Mouse (Mus musculus): ENCODE results near the gene Ttc8.

Ttc8 gene

DNA sequence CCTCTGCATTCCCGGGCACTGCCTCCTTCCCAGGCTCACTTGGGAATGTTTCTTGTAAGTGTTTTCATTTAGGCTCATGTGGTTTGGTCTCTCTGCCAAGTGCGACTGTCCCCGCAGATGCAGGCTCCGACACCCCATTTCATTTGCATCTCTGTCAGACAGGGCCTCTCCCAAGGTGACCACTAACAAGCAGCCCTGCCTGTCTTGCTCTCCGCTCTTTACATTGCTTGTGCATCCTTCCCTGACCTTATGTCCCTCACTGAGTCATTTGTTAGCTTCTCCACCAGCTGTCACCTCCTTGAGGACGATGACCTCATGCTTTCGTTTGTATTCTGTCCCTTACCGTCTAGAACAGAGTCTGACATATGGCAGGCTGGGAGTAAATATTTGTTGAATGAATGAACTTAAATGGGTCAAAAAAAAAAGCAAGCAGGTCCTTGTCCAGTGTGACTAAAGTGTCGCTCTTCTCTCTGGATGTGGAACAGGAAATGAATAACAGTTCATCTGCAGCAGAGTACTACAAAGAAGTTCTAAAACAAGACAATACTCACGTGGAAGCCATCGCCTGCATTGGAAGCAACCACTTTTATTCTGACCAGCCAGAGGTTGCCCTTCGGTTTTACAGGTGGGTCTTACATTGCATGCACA, 53.9 kb downstream of the Ttc8 start:
- DNase-seq, result no peak

DNA sequence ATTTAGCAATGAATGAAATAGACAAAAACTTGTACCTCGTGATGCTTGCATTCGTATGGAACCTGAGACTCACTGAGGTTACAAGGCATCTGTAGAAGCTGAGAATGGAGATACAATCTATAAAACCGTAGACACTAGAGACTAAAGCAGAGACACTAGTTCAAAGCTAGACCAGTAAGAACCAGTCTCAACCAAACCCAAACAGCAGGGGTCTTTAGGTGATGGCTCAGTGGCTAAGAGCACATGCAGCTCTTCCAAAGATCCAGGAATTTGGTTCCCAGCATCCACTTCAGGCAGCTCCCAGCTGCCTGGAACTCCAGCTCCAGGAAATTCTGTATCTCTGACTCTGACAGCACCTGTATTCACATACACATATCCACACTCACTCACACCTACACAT, 60.7 kb downstream of the Ttc8 start:
- DNase-seq, result no peak

DNA sequence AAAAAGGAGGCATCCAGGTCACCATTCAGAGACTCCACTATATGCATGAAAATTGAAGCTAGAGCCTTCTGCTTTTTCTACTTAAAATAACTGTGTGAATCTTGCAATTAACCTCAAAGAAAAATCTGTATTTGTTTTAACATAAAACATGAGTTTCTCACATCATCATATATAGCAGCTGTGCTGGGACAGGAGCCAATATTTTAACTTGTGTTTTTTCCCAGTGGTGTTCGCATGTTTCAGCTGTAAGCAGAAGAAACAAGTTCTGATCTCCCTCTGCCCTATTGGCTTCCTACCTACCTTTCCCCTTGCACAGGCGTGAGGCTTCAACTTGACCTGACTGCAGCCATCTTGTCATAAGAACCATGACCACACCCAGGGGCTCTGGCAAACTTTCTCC, 64.4 kb downstream of the Ttc8 start:
- DNase-seq, result no peak

DNA sequence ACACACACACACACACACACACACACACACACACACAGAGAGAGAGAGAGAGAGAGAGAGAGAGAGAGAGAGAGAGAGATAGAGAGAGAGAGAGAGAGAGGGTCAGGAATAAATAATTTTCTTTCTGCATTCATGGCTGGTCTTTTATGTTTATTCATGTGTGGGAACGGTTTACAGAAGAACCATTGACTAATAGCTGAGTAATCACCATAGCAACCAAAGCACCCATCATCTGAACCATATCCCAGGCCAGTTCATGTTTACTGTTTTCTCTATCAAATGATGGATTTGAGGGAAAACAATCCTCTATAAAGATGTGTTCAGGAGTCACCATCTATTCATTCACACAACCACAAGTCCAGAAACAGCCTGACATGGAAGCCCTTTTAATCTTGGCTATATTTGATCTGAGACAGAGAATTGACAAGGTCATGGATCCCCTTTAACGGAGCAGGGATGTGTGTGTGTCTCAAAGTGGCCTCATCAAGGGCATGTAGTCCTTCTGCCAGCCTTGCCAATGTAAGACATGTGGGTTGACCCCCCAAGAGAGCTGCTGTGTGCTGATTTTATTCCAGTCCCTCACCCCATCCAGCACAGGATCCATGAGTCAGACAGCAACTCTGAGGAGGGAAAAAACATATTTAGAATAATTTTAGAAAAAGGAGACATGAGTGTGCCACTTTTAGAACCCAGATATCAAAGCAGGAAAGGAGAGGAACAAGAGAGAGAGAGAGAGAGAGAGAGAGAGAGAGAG, 70.9 kb downstream of the Ttc8 start:
- no peak for DNase-seq

DNA sequence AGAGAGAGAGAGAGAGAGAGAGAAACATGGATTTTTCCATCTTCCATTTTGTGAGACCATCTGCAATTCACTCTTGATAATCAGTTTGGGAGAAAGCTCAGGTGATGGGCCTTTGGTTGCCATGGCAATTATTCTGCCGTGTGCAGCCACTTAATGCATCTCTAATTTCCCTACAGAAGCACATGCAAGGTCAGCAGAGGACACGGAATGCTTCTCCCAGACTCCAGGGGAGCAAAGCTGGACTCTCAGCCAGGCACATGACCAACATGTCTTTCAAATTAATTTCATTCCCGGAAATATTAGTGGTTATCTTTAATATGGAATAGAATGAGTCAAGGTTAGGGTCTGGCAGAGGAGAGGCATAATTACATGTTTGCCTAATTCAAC, 71.4 kb downstream of the Ttc8 start:
- DNase-seq, result no peak

DNA sequence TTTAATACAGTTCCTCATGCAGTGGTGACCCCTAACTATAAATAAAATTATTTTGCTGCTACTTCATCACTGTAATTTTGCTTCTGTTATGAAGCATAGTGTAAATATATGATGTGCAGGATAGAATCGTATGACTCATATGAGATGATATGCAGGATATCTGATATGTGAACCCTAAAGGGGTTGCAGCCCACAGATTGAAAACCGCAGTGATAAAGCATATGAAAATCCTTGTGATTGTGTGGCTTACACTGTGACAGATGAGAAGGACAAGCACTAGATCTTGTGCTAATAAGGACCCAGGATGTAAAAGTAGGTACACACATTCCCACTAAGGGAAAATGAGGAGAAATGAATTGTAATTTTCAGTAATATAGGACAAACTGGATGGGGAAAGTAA, 73.4 kb downstream of the Ttc8 start:
- DNase-seq, result no peak

DNA sequence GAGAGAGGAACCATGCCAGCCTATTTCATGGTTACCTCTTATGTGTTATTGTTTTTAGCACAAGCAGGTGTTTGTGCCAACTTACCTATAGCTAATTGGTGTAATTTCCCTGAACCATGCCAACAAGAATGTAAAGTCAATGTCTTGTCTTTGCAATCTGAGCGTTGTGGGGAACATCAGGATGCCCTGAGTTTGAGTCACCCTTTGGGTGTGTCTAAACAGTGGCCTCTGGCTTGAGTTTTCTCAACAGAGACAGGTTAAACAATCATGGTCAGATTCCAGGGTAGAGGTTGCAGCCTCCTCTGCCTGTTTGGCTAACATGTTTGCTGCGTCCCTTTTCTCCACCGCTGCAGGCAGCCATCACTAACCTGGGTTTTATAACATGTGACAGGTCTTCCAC, 74.0 kb downstream of the Ttc8 start:
- DNase-seq, result no peak

DNA sequence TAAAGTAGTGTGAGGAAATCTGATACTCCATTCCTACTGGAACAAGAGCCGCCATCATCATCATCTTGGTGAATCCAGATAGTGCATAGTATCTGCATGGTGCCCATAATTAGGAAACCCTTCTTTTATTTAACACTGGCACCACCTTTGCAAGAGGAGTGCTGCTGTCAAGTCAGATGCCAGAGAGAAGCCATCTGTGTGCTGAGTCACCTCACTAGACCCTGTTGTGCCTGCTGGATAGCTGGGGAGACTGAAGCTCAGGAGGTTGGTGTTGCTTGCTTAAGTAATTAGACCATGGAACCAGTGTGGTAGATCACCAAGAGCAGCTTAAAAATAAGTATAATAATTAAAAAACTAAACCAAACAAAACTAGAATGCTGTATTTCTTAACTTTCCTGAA, 75.5 kb downstream of the Ttc8 start:
- DNase-seq, result no peak

DNA sequence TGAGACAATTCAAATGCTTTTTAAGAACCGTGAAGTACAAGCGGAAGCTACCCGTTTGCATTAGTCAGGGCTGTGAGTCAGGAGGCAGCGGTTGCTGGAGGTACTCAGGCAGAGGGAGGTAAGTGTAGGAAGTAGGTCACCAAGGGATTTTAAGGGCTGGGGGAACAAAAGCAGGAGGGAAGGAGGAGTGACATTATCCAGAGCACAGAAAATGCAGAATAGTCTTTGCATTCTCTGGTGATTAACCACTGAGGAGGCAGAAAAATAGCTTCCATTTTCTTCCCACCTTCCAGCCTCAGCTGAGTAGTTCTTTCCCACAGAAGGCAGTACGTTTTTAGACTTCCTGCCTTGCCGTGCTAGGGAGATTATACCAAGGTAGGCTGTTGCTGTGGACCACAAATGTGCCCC, 76.2 kb downstream of the Ttc8 start:
- peak in 1 of 2 experiments; percentile 9 for DNase-seq

DNA sequence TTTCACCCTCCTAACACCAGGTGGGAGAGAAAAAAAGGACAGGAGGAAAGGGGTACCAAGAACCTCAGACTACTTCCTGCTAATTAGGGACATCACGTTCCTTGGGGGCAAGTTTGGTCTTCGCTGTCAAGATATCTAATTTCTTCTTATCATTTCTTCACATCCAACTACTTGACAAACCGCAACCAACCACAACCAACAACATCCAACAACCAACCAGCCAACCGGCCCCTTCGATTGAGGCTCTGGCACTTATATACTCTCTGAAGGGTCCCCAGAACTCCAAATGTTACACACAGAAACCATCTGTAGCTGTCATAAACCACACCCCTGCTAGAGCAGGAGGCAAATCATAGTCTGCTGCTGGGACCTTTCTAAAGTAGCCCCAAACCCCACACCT, 76.7 kb downstream of the Ttc8 start:
- no peak for DNase-seq

DNA sequence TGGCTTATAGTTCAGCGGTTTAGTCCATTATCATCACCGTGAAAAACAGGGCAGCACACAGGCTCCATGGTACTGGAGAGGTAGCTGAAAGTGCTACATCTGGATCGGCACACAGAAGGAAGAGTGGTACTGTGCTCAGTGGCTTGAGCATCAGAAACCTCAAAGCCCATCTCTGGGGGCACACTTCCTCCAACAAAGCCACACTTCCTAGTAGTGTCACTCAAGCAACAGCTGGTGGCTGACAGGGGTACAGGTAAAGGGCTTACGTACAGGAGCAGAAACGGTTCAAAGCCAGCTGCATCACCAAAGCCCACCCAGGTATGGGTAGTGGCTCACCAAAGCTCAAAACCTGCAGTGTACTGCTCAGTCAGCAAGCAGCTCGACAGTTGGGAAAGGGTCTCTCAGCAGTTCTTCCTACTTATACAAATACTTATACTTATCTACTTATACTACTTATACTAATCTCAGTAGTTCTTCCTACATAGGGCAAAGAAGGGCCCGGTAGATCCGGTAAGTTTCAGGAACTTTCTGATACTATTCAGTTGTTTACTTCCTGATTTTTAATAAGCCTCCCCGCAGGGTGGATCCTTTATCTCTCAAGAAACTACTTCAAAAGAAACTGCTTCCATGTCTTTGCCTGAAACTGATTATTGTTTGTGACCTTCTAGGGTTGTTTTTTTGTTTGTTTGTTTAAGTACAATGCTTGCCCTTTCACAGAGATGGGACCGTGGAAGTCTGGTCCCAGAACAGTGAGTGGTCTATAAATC, 78.5 kb downstream of the Ttc8 start:
- peak in 1 of 2 experiments; percentile 11 for DNase-seq

DNA sequence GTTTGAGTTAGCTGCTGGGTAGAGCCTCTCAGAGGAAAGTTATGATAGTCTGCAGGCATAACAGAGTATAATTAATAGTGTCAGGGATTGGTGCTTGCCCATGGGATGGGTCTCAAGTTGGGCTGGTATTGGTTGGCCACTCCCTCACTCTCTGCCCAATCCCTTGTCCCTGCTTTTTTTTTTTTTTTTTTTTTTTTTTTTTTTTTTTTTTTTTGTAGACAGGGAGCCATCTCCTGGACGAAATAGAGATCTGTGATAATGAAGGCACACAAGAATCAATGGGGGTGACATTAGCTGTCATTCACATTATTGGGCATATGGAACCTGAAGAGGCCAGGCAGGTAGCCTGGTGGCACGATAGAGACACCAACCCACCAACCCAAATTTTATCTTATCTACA, 79.9 kb downstream of the Ttc8 start:
- DNase-seq, result no peak

DNA sequence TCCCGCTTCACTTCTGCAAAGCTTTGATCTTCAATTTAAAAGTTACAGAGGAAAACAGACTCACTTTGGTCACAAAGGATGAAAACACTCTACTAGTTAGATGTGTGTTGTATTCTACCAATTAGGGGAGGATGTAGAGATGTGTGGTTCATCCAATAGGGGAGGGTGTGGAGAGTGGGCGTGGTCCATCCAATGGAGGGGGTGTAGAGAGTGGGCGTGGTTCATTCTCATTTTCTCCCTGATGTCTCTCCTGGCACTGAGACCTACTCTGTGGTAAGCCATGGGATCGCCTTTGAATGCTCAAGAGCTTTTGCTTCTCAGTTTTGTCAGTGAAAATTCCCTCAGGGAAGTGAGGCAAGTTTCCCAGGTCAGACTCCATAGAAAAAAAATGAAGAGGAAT, 82.7 kb downstream of the Ttc8 start:
- no peak for DNase-seq

DNA sequence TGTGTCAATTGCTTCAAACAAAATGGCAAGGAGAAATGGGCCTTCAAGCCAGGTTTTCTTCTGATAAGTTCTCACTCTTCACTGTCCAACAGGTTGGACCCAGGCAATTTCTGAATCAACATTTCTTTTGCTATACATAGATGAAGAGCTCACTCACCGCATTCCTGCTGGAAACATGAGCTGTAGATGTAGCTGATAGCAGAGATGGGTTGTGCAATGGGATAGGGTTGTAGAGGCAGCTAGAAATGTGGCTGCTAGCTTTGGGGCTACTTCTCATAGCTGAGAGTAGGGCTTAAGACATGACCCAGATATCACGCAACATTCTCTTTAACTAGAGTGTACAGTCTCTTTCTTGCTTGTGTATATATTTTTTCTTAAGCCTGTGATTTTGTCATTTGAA, 84.4 kb downstream of the Ttc8 start:
- DNase-seq, result no peak

DNA sequence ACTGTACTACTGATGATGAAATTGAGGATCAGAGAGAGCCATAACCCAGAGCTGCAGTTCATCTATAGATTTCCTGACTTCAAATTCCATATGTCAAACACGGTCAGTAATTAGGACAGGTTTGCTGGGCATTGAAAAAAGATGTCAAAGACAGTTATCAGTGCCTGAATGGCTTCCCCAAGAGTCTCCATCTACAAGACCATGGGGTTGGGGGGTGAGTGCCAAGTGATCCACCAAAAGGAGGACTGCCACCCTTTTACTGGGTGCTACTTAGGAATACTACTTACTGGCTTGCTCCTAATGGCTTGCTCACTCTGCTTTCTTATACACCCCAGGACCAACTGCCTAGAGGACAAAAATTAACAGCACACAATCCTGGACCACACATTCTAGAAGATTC, 88.4 kb downstream of the Ttc8 start:
- DNase-seq, result no peak

DNA sequence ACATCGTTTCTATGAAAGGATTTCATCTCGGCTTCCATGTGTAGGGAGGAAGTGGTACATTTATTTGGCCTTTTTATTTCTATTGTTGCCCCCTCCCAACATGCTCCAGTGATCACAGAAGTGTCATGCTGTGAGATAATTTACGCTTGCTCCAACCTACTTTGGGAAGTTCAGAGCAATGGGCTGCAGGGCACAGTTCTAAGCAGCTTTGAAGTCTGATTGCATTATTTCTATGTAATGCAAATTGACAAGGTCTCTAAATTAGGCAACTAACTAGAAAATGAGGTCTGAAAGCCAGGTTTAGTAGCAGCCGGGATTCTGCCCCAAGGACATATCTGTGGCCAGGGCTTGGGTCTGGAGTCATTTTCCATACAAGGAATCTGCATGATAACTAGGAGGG, 89.1 kb downstream of the Ttc8 start:
- DNase-seq, result no peak

DNA sequence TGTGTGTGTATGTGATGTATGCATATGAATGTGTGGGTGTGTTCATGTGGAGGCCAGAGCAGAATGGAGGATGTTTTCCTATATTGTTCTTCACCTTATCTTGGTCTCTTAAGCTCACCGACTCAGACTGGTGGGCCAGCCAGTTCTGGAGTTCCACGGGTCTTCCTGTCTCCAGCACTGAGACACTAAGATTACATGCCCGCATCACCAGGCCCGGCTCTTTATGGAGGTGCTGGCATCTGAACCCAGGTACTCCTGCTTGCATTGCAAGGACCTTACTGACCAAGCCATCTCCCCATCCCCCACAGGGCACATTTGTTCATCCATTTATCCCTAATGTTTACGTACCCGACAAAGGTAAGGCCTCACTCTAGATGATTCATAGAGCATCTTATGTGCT, 89.7 kb downstream of the Ttc8 start:
- no peak for DNase-seq

DNA sequence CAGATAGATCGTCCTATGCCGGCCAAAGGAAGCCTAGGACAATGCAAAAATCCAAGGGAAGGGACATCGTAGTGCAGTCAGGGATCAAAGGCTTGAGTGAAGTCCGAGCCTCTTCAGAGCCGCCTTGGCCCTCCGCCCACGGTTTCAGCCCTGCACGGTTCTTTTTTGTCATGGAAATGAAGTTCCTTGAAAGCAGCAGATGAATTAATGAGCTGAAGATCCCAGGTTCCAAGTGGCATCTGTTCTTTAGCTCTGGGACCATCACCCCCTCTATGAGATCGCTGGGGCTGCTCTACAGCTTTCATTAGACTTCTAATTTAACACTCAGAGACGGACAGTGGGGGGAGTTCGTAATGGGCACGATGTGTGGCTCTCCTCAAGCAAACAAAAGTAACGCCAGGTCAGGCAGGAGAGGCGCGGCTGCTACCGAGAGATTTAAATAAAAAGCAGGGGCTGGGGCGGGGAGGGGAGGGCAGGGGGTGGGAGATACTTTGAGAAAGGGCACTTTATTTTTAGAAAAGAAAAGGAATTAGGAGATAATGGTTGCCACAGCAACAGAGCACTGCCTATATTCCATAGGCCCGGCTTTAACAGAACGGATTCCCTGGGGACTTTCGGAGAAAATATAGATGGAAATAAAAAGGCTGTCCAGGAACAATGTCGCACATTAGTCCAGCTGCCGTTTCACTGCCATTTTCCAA, 90.9 kb downstream of the Ttc8 start:
- no peak for DNase-seq

DNA sequence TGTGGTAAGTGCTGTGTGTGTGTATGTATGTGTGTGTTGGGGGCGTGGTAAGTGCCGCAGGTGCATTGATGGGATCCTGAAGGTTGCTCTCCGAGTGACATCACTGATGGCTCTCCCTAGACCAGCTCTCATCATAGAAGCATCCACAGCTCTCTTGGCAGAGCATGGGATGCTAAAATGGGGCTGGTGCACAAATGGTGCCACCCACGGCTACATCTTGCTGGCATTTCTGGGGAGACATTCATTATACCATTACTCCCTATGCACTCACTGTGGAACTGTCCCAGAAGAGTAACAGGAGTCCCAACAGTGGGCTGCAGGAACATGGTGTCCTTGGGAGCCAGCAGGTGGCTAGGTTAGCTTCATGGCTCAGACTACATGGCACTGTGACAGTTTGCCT, 95.5 kb downstream of the Ttc8 start:
- DNase-seq, result no peak

DNA sequence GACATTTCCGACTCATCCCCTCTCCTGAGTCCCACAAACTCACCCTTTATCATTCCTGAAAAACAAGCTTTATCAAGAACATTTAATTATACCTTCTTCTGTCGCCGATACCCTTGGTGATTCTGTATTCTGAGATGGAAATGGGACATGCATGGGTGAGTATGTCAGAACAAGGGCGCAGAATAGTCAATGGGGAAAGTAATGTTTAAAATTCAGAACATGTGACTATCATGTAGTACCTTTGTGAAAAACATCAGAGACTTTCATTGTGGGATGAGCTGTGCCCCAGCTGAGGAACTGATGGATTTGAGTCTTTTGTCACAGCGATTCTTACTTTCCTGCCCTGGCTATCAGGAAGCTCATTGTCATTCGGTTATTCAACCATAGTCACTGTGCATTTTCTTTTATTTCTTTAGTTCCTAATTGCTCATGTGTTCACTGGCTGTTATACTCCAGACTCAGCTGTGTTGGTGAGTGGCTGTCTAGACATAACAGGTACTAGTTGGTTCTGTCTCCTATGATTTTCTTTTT, 104.1 kb downstream of the Ttc8 start:
- DNase-seq, result no peak

DNA sequence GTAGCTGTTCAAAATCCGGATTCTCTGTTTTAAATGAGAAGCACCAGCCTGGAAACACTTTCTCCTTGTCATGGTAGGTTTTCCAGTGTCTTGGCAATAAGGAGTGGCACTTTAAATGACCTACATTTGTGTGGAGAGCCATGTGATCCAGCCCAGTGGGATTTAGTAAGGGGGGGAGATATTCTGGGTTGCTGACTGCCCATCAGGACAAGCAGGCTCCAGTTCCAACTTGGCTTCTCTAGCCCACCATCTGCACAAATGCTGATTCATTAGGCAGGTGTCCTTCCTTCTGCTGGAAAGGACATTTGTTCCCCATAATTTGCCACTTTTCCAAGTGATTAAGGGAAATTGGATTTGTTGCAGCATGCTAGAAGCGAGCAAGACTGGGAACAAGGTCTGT, 105.9 kb downstream of the Ttc8 start:
- no peak for DNase-seq

DNA sequence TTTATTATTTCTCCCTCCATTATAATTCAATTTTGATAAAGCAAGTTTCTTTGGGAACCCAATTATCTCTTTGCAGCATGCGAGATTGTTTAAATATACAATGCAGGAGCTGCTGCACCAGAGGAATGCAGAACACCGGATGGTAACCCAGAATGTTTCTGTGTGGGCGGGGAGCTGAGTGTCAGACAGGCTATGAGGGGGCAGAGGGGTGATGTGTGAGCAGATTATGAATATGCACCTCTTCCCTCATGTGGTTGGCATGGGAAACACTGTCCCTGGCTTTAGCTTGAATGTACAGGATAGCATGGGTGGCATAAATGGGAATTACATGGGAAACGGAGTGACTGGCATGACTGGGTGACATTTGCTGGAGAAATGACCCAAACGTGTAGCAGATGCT, 108.3 kb downstream of the Ttc8 start:
- no peak for DNase-seq

DNA sequence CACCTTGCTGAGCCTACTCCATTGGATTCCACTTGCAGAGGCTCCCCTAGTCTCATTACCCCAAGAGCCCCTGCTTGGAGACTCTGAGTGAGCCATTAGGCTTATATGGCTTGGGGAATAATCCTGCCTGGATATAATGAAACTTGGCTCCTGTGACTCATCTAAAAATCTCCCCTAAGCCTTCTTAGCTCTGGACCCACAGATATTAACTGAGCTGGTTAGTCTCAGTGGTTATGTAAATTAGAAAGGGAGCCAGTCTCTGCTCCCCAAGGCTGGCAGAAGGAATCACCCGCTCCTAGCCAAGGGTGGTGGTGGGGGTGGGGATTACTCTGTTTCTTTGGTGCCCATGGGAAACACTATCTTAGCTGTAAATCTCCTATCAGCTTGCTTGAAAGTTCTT, 109.6 kb downstream of the Ttc8 start:
- DNase-seq, result no peak
